Mouse (Mus musculus) MEL (cell line): ENCODE data around the gene Tmem39b. TPM values are rescaled to one million over a fixed set of nuclear protein-coding genes. Genes with fewer than 3 reads are reported as not detected.
A peak's percentile ranks its signal among the peaks of the same experiment; 100 is the strongest.

Experiments
- DNase-seq: peaks from one replicate; pipeline ENCODE4 v3.0.0; 2011; ENCODE audit warnings: low read depth, low spot score
- H3K27ac ChIP-seq: 2 replicates; pipeline ENCODE4 v1.5.1; 2012; ENCODE audit warnings: low read depth, mild to moderate bottlenecking, control low read depth, low read length, moderate library complexity; ENCODE audit not compliant: control insufficient read depth
- H3K27me3 ChIP-seq, 2 experiments: fragments of 150-350 bp in 1 of 2; sonication (generic) in 1 of 2; 2 replicates each; pipeline ENCODE4 v1.6.1; 2012; ENCODE audit warnings: low read length in 2 of 2, mild to moderate bottlenecking in 2 of 2, improper control_type of control experiment in 1 of 2, moderate library complexity in 1 of 2; ENCODE audit not compliant: insufficient read depth in 2 of 2, control insufficient read depth in 1 of 2
- H3K36me3 ChIP-seq, 2 experiments: 2 replicates each; pipeline ENCODE4 v1.6.1; 2012 to 2014; ENCODE audit warnings: low read length in 2 of 2, improper control_type of control experiment in 1 of 2, inconsistent platforms in 1 of 2, mild to moderate bottlenecking in 1 of 2; ENCODE audit not compliant: insufficient read depth in 2 of 2, control insufficient read depth in 1 of 2
- H3K4me1 ChIP-seq, 2 experiments: fragments of 150-350 bp in 1 of 2; sonication (generic) in 1 of 2; 2 replicates each; pipeline ENCODE4 v1.6.1; 2012; ENCODE audit warnings: low read length in 2 of 2, improper control_type of control experiment in 1 of 2, mild to moderate bottlenecking in 1 of 2; ENCODE audit not compliant: insufficient read depth in 2 of 2, control insufficient read depth in 1 of 2
- H3K4me3 ChIP-seq, 2 experiments: fragments of 150-350 bp in 1 of 2; sonication (generic) in 1 of 2; 2 replicates each; pipeline ENCODE4 v1.5.1; 2012; ENCODE audit warnings: low read depth in 2 of 2, low read length in 2 of 2, mild to moderate bottlenecking in 2 of 2, moderate library complexity in 2 of 2, control low read depth in 1 of 2, improper control_type of control experiment in 1 of 2; ENCODE audit not compliant: control insufficient read depth in 1 of 2, insufficient read depth in 1 of 2
- H3K79me2 ChIP-seq: 2 replicates; pipeline ENCODE4 v1.6.1; 2012; ENCODE audit warnings: mild to moderate bottlenecking, low read length, moderate library complexity; ENCODE audit not compliant: control insufficient read depth, poor library complexity, insufficient read depth
- H3K9ac ChIP-seq: 2 replicates; pipeline ENCODE4 v1.6.1; 2012; ENCODE audit warnings: low read depth, mild to moderate bottlenecking, control low read depth, low read length, moderate library complexity; ENCODE audit not compliant: control insufficient read depth, poor library complexity, severe bottlenecking
- H3K9me3 ChIP-seq: fragments of 150-350 bp; sonication (generic); replicated peaks from 2 replicates; pipeline ENCODE4 v1.6.1; 2012; ENCODE audit warnings: mild to moderate bottlenecking, low read length, improper control_type of control experiment, moderate library complexity; ENCODE audit not compliant: insufficient read depth
- BHLHE40 ChIP-seq: IDR thresholded peaks from 2 replicates; pipeline ENCODE4 v1.6.1; 2012; ENCODE audit warnings: low read depth, mild to moderate bottlenecking, inconsistent platforms, low read length, improper control_type of control experiment, borderline replicate concordance
- CHD1 ChIP-seq: IDR thresholded peaks from 2 replicates; pipeline ENCODE4 v1.6.1; 2012; ENCODE audit warnings: low read depth, mild to moderate bottlenecking, inconsistent platforms, low read length, improper control_type of control experiment
- CHD2 ChIP-seq: IDR thresholded peaks from 2 replicates; pipeline ENCODE4 v1.6.1; 2011; ENCODE audit warnings: low read length, improper control_type of control experiment
- GABPA ChIP-seq: IDR thresholded peaks from 2 replicates; pipeline ENCODE4 v1.6.1; 2012; ENCODE audit warnings: low read depth, mild to moderate bottlenecking, inconsistent platforms, low read length, improper control_type of control experiment, moderate library complexity
- MXI1 ChIP-seq: IDR thresholded peaks from 2 replicates; pipeline ENCODE4 v1.6.1; 2011; ENCODE audit warnings: mild to moderate bottlenecking, low read depth, low read length, improper control_type of control experiment
- MYC ChIP-seq: IDR thresholded peaks from 2 replicates; pipeline ENCODE4 v1.6.1; 2011; ENCODE audit warnings: low read depth, mild to moderate bottlenecking, low read length, improper control_type of control experiment, moderate library complexity
- NELFE ChIP-seq: IDR thresholded peaks from 2 replicates; pipeline ENCODE4 v1.6.1; 2011; ENCODE audit warnings: low read depth, low read length, improper control_type of control experiment
- NRF1 ChIP-seq: IDR thresholded peaks from 2 replicates; pipeline ENCODE4 v1.6.1; 2014; ENCODE audit warnings: low read depth, mild to moderate bottlenecking, inconsistent platforms, low read length, improper control_type of control experiment, moderate library complexity; ENCODE audit not compliant: poor library complexity, insufficient read depth, severe bottlenecking
- POLR2A ChIP-seq, 2 experiments: IDR thresholded peaks; 2 replicates each; pipeline ENCODE4 v1.6.1; 2011 to 2012; ENCODE audit warnings: low read length in 2 of 2, mild to moderate bottlenecking in 2 of 2, control low read depth in 1 of 2, improper control_type of control experiment in 1 of 2, low read depth in 1 of 2, moderate library complexity in 1 of 2; ENCODE audit not compliant: control insufficient read depth in 1 of 2, insufficient read depth in 1 of 2, poor library complexity in 1 of 2
- POLR2AphosphoS2 ChIP-seq: IDR thresholded peaks from 2 replicates; pipeline ENCODE4 v1.6.1; 2011; ENCODE audit warnings: low read length, improper control_type of control experiment
- RCOR1 ChIP-seq: IDR thresholded peaks from 2 replicates; pipeline ENCODE4 v1.6.1; 2012; ENCODE audit warnings: low read depth, mild to moderate bottlenecking, inconsistent platforms, low read length, improper control_type of control experiment
- UBTF ChIP-seq: IDR thresholded peaks from 2 replicates; pipeline ENCODE4 v1.6.1; 2012; ENCODE audit warnings: low read depth, mild to moderate bottlenecking, inconsistent platforms, low read length, improper control_type of control experiment, moderate library complexity, borderline replicate concordance; ENCODE audit not compliant: insufficient read depth
- ZKSCAN1 ChIP-seq: IDR thresholded peaks from 2 replicates; pipeline ENCODE4 v1.6.1; 2012; ENCODE audit warnings: low read depth, mild to moderate bottlenecking, inconsistent platforms, low read length, improper control_type of control experiment, moderate library complexity
- ZMIZ1 ChIP-seq: IDR thresholded peaks from 2 replicates; pipeline ENCODE4 v1.6.1; 2012; ENCODE audit warnings: low read depth, mild to moderate bottlenecking, inconsistent platforms, low read length, improper control_type of control experiment, moderate library complexity
- polyA plus RNA-seq, 2 experiments: library from polyadenylated mRNA; stranded (reverse) in 1 of 2; unstranded in 1 of 2; fragments of >175 nt in 1 of 2; fragments of >200 nt in 1 of 2; gene quantifications; 2 replicates each; pipeline versions ENCODE4 v1.2.1 to v1.2.4; 2012; ENCODE audit warnings: low replicate concordance in 2 of 2, low read depth in 1 of 2; ENCODE audit not compliant: insufficient read length in 2 of 2, insufficient read depth in 1 of 2, missing spikeins in 1 of 2
- total RNA-seq: library from RNA; depleted of rRNA; stranded (reverse); fragments of 300-350 nt; gene quantifications from 2 replicates; pipeline ENCODE4 v1.2.3, GENCODE M21; 2012

Gene Tmem39b
- total and polyA plus RNA-seq, 3 experiments: 12.2 to 81.0 (median 55.2) TPM

- peak; percentile 92; the same call in 1 of the 2 replicates for TF ChIP-seq BHLHE40
Measured at GRCm38 (mm10) chr4:129742232-129743009, 45.8 kb upstream of the Tmem39b start, which contains the start of gene Khdrbs1 (continued).

GRCm38 (mm10) chr4:129741974-129742231, 45.3 kb upstream of the Tmem39b start:
- Histone ChIP-seq H3K9ac (peak overlapping the region; percentile 99), H3K27ac (peak overlapping the region; percentile 91), H3K79me2 (peaks cover 49% of the 10 kb centered on the region), H3K36me3 (peaks cover 10 to 31% of the 10 kb centered on the region in 2 experiments), H3K4me1 (peaks cover 3 to 20% of the 10 kb centered on the region in 2 experiments), H3K9me3 (no peaks in the 10 kb centered on the region), H3K4me3 (peak overlapping the region; percentile 80 to 97), H3K27me3 (no peaks in the 10 kb centered on the region)
- TF ChIP-seq NRF1 (no peak), CHD1 (0 out of 2 replicates have a peak, but pooled peaks have one; percentile 9)
- DNase-seq: no peak

- peak; percentile 74 for DNase-seq
- TF ChIP-seq ZKSCAN1 (no peak), POLR2A (IDR thresholded peaks at IDR 0.05; ENCODE audit: control insufficient read depth in 1 of 2, insufficient read depth in 1 of 2, low read depth in 1 of 2, low read length in 2 of 2, poor library complexity in 1 of 2) (peak in 1 of 2 experiments; percentile 9; a peak in 1 of 4 replicates), UBTF (0 out of 2 replicates have a peak, but pooled peaks have one; percentile 23), NELFE (no peak), CHD2 (no peak), CHD1 (peak; percentile 71; the same call in 1 of the 2 replicates), RCOR1 (no peak), GABPA (no peak), POLR2AphosphoS2 (peak; percentile 7; the same call in 1 of the 2 replicates), MXI1 (peak; percentile 60; the same call in 1 of the 2 replicates), MYC (no peak), NRF1 (peak; percentile 4; the same call in 1 of the 2 replicates), ZMIZ1 (no peak)
- Histone ChIP-seq H3K27me3 (no peaks in the 10 kb centered on the region), H3K4me1 (peaks cover 3 to 20% of the 10 kb centered on the region in 2 experiments), H3K27ac (peak overlapping the region; percentile 91), H3K36me3 (peaks cover 10 to 32% of the 10 kb centered on the region in 2 experiments), H3K79me2 (peaks cover 54% of the 10 kb centered on the region), H3K9ac (peak overlapping the region; percentile 99), H3K9me3 (no peaks in the 10 kb centered on the region), H3K4me3 (peak overlapping the region; percentile 80 to 97)
Measured at GRCm38 (mm10) chr4:129741251-129741973, 44.8 kb upstream of the Tmem39b start.
